Mouse (Mus musculus) spleen, postnatal 4 days (tissue): ENCODE results near the gene Tmem9.

Source experiments
- DNase-seq, 2 experiments: peaks; one replicate each; pipeline ENCODE4 v3.0.0; 2022; ENCODE audit warnings: low spot score in 2 of 2

Tmem9 gene

DNA sequence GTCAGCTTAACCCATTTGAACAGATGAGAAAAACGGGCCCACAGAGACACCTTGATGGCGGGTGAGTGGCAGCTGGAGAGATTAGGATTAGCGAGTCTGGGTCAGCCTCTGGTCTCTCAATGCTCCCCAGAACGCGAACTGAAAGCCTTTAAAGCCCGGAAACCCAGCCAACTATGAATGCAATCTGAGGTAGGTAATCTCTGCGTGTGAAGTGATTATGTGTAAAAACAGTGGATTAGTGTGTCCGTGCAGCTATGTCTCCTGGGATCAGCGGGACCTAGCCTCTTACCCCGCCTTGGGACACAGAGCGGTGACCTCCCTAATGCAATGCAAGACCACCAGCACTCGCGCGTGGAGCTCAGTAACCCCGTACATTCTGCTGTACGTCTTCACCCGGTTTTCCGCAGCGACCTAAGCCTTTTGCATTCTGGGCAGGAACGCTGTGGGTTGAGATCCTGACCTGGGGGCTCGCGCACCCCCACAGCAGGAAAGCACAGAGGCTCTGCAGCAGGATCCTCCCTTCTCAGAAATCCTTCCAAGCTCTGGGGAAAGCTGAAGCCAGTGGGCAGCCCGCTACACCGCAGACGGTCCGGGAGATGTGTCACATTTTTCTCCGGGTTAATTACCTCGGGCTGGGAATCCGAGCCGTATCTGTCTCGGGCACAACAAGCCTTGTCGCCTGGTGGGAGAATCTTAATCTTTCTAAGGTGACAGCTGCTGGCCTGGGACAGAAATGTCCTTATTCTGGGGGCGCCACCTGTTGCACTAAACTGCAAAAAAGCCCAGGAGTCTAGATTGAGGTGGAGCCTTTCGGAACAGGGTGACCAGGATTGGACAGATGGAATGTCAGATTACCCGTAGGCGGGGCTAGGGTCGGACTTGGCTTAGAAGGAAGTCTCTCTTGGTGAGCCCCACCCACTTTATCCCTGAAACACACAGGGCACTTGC, at the start of gene Tmem9:
Tmem9 (plus strand) TSS at position 940 of the 948 bp plus-strand sequence.
- DNase-seq: peak; percentile 80 to 81

DNA sequence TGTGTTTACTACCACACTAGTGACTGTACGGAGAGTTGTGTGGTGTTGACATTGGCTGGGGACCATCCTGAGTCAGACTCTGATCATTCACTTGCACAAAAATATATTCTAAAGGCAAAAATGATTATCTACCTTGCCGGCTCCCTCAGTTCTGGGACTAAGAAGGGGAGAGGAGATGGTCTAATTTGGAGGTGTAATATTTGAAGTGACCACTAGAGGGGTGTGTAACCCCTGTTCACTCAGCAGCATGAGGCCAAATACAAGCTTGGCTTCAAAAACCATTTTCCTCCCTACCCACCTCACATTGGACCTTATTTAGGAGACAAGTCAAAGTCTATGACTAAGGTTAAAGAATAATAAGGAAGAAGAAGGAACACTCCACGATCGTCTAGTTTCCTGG, 49.5 kb upstream of the Tmem9 start:
- no peak for DNase-seq

- no peak for DNase-seq
Observed at GRCm38 (mm10) chr1:135963177-135963576, 44.8 kb upstream of the Tmem9 start.

GRCm38 (mm10) chr1:135964561-135964960, 43.4 kb upstream of the Tmem9 start:
- DNase-seq: no peak

GRCm38 (mm10) chr1:135967739-135968138, 40.2 kb upstream of the Tmem9 start:
- DNase-seq: no peak

DNA sequence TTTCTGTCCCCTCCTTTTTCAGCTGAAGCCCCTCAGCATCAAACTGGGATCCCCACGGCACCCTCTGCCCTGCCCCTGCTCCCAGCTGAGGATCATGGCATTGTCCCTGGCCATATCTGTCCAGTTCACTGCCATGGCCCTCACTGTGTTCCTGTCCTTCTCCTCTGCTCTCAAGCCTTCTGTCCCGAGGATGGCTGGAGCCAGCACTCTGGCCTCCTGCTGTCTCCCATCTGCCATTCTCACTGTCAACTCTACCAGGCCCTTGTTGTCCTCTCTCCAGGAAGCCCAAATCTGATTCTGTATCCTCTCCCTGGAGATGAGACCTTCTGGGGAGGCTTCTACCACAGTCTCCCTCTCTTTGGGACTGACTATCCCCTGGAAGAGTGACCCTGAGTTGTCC, 37.5 kb upstream of the Tmem9 start:
- no peak for DNase-seq

- no peak for DNase-seq
Observed at GRCm38 (mm10) chr1:135972576-135972975, 35.4 kb upstream of the Tmem9 start.

DNA sequence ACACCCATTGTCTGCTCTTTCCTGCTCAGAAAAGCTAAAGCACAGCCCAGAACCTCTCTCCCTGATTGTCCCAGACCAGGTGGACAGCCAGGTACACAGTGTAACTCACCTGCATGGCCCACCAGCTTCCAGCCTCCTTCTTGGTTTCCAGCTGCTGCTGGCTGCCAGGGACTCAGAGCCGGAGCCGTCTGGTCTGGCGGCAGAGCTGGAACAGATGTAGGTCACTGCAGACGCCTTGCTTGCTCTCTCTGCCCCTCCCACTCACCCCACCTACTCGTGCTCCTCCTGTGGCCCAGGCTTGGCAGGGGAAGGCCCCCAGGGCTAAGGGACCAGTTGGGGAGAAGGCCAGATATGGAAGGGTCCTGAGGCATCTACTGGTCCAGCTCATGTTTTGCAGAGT, 23.8 kb upstream of the Tmem9 start:
- no peak for DNase-seq

DNA sequence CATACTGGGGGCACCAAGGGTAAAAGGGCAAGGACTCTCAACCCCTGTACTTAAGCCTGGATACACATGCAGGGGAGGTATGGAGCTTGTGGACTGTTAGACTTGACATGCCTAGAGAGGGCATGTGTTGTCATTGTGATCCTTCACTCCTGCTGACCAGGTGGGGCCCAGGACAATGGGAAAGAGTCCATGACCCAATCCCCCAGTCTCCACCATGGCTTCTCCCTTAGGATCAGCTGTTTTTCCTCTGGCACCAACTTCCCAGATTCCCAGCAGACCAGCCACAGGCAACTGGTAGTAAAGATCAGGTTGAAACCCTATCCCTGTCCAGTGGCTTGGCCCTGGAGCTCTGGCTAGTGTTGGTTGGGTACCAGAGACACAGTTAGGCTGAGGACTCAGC, 18.1 kb upstream of the Tmem9 start:
- no peak for DNase-seq

DNA sequence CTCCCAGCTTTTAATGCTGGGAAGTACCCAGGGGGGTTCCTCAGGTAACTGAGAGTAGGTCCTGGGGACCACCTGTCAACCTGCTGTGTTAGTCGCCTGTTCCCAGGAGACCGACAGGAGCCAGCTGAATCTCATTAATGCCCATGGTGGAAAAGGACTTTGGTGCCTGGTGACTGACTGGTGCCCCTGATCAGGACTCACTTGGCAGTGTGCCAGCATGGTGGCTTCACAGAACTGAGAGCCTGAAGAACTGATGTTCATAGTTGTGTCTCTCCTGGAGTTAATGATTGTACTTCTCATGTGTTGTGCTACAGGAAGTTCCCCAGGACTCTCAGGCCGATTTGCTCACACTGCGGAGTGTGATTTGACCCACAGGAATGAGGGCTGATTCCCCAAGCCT, 14.5 kb upstream of the Tmem9 start:
- no peak for DNase-seq

- no peak for DNase-seq
Observed at GRCm38 (mm10) chr1:135997537-135997936, 10.4 kb upstream of the Tmem9 start.

DNA sequence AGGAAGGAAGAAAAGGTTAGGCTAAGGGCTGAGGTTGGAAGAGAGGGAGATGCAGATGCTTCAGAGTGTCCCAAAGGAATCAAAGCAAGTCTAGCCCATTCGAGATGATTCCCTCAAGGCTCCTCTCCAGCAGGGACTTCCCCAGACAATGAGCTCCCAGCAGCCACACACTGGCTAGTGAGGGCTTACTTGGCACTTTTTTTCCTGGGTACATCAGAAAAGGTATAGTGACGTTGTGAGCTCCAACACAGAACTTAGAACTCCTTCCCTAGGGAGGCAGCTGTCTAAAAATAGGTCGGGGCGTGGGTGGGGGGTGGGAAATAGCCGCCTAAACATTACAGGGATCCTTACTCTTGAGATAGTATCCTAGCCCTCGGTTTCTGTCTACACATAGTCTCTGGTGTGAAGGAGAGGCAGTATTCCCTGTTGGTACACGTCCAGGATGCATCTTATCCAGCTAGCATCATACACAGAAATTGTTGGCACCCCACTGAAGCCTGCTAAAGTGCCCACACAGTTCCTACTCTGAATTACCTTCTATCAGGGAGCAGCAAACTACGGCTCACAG, 8.1 kb upstream of the Tmem9 start:
- DNase-seq: no peak

GRCm38 (mm10) chr1:136001438-136001837, 6.5 kb upstream of the Tmem9 start:
- DNase-seq: no peak

- no peak for DNase-seq
Observed at GRCm38 (mm10) chr1:136006292-136006748, 1.6 kb upstream of the Tmem9 start, which contains the start of gene Igfn1. Gene Igfn1, minus strand, starts transcription at chr1:136006342.

DNA sequence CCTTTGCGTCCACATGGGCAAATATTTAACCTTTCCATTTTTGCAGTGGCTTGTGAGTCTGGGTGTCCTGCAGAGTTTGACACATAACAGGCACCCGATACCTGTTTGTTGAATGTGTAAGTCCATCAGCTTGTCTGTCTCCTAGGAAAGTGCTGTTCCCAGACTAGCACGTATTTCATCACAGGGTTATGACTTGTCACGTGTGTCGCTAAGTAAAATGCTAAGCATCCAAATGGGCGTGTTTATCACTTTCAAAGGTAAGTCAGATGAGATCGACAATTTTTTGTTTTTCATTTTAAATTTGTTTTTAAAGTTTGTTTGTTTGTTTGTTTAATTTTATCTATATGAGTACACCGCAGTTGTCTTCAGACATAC, 196 bp downstream of the Tmem9 start:
- DNase-seq: no peak

DNA sequence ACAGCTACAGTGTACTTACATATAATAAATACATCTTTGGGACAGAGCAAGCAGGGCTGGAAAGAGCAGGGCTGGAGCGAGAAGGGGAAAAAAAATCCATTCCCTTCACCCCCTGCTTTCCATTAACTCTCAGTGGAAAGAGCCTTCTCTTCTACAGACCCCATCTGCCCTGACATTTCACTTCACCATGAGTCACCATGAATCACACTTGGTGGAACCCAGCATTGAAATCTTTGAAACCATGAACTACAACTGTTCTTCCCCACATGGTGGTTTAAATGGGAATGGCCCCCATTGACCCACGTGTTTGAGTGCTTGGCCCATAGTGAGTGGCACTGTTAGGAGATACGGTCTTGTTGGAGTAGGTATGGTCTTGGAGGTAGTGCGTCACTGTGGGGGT, 2.3 kb downstream of the Tmem9 start:
- no peak for DNase-seq

DNA sequence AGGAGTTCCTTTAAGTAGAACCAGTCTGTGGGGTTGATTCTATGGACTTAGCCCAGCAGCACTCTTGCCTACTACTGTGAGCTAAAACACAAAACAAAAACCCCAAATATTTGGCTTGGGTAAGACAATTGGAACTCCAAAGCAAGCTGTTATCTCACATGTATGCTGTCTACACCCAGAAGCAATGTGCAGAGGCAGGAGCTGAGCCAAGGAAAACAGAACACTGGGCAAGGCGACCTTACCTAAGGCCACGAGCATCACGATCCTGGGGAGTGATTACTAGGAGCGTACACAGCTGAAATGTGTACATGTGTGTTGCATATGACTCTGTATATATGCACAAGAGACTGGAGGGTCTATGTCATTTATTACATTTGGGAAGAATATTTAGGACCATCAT, 5.6 kb downstream of the Tmem9 start:
- no peak for DNase-seq

DNA sequence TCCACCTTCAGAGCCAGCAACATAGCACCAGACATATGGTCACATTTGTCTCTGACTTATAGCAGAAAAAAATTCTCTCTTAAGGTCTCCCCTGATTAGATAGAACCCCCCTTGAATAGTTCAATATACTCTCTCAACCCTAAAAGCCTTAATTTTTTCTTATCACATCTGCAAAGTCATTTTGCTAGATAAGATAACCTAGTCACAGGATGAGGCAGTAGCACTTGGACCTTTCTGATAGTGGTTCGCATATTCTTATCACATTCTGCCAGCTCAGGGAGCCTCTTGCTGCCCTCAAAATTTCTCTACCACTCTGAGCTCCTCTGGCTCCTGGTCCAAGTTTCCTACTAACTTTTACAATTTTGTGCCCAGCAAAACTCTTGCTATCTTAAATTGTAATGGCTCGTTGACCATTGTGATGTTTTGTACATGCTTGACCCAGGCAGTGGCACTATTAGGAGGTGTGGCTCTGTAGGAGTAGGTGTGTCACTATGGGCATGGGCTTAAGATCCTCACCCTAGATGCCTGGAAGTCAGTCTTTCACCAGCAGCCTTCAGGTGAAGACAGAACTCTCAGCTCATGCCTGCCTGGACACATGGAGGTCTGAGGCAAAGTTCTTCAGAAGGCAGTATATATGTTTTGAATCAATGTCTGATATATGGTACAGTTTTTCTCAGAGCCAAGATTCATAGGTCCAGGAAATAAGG, 7.0 kb downstream of the Tmem9 start:
- DNase-seq: no peak

GRCm38 (mm10) chr1:136017307-136017706, 9.4 kb downstream of the Tmem9 start:
- no peak for DNase-seq

- DNase-seq: peak; percentile 88 to 91
Observed at GRCm38 (mm10) chr1:136017907-136018313, 10.0 kb downstream of the Tmem9 start.

DNA sequence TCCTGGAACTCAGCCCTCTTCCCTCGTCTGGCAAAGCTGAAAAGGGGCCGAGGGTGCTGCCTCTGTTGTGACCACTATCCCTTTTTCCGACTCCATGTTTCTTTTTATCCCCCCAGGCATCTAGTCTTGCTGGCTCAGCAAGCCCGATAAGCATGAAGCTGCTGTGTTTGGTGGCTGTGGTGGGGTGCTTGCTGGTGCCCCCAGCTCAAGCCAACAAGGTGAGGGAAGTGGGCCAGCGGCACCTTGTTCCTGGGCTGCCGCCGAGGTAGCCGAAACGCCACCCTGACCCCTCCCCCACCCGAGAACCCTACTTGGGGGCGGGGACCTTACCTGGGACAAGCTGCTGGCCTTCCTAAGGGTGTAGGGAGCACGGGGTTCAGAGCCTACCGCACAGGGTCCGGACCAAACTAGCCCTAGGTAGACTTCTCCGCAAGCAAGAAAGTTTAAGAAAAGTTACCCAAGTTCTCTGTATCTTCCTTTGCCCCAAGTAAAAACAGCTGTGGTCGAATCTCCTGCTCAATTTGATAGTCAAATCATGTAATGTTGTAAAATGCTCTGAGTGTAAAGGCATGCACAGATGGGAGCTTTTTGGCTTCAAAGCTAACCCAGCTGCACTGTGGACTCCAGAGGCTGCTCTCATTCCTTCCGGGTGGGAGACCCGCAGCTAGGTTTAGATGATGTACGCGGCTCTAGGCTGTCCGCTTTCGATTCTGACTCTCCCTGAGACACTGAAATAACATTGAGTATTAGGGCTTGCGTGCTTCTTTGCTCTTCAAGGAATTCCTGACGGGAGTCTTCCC, 10.6 kb downstream of the Tmem9 start:
- peak; percentile 41 to 78 for DNase-seq

DNA sequence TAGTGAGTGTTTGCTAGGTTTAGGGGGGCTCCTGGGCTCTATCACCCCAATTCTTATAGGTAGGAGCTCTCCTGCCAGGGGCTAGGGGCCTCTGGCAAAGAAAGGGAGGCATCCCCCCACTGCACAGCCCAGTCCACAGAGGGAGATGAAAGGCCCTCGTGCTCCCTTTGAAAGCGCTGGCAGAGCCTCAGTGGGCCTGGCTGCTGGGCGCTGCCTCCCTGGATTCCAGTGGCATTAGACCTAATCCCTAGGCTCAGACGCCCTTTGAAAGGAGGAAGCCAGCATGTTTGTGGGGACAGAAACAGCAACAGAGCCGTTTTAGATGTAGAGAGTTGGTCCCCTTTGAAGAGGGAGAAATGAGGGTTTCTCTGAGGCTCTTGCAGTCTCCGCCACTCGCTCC, 22.3 kb downstream of the Tmem9 start:
- DNase-seq: no peak
